Mouse (Mus musculus): ENCODE measurements around the gene Golim4.
"Not testable (repeated sequence)": the region's sequence is repeated elsewhere in the genome, so short reads cannot be mapped to it uniquely, and the experiment has no call there.

The Golim4 gene

GRCm38 (mm10) chr3:75956551-75957302 is at the start of gene Golim4:
TSS of gene Golim4 (minus strand) at chr3:75956949.
- peak; percentile 95 for DNase-seq (ENCODE audit: low spot score)

- no peak for DNase-seq (ENCODE audit: low spot score)
Measured at GRCm38 (mm10) chr3:76005621-76006020, 48.9 kb upstream of the Golim4 start.

DNA sequence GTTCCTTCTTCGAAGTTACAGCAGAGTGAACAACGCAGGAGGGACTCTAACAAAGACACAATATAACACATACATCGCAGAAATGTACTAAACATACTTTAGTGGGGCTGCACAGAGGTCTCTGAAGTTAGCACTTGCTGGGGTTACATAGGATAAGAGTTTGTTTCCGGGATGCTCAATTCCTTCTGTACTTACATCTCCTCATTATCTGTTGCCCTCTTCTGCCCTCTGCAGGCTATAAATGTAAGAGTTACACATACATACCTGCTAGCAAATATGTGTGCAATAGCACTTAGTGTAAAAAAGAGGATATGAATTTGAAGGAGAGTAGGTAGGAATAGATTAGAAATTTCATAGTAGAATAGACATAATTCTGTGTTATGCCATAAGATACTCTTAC is 44.4 kb upstream of the Golim4 start:
- peak; percentile 76 for DNase-seq (ENCODE audit: low spot score)

DNA sequence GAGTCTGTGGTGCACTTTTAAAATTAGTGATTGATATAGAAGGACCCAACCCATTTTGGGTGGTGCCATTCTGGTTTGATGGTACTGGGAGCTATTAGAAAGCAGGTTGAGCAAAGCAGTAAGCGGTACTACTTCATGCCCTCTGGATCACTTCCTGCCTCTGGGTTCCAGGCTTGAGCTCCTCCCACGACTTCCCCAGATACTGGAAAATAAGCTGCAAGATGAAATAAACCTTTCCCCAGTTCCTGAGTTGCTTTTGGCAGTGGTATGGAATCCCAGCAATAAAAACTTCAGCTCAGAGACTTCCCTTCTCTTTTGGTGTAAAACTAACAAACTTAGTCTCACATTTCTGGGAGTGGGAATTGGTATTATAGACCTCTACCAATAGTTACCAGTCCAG is 43.7 kb upstream of the Golim4 start:
- DNase-seq (ENCODE audit: low spot score), result no peak

DNA sequence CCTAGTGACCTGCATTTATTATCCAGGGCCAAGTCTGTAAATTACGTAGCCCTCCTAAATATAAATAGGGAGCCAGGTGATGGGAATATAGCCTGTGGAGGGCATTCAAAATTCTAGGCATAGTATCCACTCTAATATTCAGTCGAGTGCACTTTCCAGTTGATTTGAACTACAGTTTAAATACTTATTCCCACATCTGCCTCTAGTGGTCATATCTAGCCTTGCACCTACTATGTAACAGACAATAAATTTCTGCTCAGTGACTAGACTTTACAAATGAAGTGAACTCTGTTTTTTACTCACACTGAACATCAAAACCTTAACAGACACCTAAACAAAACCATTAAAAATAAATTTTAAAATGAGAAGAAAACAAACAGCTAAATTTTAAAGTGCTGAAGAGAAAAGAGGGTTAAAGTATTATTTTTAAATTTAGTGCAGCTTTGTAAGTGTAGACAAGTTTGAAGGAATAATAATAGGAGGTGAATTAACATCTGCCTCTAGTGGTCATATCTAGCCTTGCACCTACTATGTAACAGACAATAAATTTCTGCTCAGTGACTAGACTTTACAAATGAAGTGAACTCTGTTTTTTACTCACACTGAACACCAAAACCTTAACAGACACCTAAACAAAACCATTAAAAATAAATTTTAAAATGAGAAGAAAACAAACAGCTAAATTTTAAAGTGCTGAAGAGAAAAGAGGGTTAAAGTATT is 24.4 kb upstream of the Golim4 start:
- peak; percentile 33 for DNase-seq (ENCODE audit: low spot score)

GRCm38 (mm10) chr3:75962784-75963772 is 6.3 kb upstream of the Golim4 start:
- DNase-seq (ENCODE audit: low spot score), result not testable (repeated sequence)

DNA sequence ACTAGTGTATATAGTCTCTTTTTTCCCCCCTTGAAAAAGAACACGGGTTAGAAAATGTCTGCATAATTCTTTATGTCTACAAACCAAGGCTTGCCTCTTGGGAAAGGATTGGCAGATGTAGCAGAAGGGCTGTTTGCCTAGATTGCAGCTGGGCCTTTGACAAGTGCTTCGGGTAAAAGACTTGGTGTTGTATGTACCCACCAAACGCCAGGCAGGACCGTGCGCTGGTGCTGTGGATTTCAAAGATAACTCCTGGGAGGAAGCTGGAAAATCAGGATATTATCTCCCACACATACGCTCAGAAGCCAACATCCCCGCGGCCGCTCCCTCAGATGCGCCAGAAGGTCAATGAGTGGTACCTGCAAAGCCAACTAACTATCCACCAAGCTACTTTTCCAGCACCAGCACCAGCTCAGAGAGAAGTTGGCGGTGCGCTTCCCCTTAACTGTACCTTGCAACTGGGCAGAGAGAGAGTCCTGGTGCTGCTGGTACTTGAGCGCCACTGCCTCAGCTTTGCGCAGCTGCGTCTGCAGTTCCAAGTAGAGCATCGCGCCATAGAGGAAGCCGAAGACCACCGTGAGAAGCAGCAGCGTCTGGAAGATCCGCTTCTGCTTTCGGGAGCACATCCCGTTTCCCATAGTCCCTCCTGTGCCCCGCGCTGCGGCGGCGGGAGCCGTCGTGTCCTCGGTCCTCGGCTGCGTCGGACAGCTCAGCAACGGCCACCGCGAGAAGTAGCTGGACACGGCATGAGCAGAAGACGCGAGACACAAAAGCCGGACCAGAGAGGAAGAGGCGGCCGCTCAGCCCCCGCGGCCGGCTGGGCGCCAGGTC is 873 bp downstream of the Golim4 start:
- DNase-seq (ENCODE audit: low spot score), result no peak

DNA sequence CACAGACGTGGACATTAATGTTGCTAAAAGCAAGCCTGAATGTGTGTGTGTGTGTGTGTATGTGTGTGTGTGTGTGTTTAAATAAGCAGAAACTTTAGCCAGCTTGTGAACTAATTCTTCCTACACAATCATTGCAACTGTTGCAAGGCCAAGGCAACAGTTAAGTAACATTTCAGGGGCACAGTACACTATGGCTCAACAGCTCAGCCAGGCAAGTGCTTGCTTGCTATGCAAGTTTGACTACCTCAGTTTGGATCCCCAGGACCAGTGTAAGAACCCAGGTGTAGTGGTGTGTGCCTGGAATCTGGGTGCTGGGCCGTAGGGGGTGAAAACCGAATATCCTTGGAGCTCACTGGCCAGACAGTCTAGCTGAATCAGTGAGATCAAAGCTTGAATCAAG is 2.6 kb downstream of the Golim4 start:
- no peak for DNase-seq (ENCODE audit: low spot score)

GRCm38 (mm10) chr3:75952328-75953060 is 4.3 kb downstream of the Golim4 start:
- no peak for DNase-seq (ENCODE audit: low spot score)

- DNase-seq (ENCODE audit: low spot score), result no peak
Measured at GRCm38 (mm10) chr3:75950897-75951296, 5.9 kb downstream of the Golim4 start.

GRCm38 (mm10) chr3:75949358-75949757 is 7.4 kb downstream of the Golim4 start:
- DNase-seq (ENCODE audit: low spot score), result no peak

GRCm38 (mm10) chr3:75948541-75949095 is 8.1 kb downstream of the Golim4 start:
- DNase-seq (ENCODE audit: low spot score), result no peak

- no peak for DNase-seq (ENCODE audit: low spot score)
Measured at GRCm38 (mm10) chr3:75948003-75948402, 8.7 kb downstream of the Golim4 start.

DNA sequence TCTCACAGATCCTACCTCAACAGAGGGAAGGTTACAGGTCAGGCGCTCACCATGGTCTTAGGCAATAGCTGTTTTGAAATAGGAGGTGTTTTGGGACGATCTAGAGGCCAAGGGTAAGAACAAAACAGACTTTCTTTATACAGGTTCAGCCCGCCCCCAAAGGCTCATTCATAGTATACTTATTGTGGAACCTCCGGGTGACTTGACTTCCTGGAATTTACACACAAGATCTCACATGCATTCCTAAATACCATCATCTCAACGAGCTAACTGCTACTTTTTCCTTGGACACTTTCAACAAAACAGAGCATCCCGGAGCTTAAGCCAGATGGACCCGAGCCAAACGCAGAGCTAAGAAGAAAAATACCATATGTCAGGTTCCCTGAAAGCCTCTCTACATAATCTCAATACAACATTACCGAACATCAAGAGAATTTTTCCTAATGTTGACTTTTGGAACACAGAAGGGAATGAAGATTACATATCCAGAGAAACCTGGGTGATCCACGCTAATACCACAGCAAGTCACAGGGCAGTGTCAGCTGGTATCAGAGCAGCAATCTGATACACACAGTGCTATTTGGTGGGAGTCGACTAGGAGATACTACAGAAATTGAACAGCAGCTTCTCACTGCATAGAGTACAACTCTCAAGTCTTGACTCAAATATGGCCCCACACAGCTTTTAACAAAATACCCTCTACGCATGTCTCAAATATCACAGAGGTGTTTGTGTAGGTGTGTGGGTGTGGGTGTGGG is 14.3 kb downstream of the Golim4 start:
- no peak for DNase-seq (ENCODE audit: low spot score)

DNA sequence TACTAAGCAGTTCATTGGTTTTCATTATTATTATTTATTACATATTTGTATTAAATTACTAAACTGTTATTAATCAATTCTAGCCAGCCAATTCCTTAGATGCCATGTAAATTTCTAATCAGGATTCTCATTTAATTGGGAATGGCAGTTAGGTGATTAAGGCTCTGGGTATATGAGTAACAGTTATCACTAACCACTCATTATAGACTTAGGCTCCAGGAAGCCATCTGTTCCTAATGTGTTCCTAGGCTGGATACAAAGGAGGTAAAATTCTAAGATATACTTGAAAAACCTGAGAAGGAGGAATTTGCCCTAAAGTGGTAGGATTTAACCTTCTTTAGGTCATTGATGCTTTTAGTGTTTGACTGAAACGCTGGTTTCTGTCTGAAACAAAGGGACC is 14.9 kb downstream of the Golim4 start:
- no peak for DNase-seq (ENCODE audit: low spot score)

DNA sequence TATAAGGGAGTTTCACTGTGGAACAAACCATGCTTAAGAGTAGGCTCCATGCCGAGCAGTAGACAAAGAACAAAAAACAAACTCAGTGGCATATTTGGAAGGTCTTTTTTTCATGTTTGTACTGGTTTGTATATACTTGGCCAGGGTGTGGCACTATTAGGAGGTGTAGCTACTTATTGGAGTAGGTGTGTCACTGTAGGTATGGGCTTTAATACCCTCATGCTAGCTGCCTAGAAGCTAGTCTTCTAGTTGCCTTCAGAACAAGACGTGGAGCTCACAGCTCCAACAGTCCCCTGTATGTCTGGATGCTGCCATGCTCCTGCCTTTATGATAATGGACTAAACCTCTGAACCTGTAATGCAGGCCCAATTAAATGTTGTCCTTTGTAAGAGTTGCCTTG is 20.6 kb downstream of the Golim4 start:
- no peak for DNase-seq (ENCODE audit: low spot score)

DNA sequence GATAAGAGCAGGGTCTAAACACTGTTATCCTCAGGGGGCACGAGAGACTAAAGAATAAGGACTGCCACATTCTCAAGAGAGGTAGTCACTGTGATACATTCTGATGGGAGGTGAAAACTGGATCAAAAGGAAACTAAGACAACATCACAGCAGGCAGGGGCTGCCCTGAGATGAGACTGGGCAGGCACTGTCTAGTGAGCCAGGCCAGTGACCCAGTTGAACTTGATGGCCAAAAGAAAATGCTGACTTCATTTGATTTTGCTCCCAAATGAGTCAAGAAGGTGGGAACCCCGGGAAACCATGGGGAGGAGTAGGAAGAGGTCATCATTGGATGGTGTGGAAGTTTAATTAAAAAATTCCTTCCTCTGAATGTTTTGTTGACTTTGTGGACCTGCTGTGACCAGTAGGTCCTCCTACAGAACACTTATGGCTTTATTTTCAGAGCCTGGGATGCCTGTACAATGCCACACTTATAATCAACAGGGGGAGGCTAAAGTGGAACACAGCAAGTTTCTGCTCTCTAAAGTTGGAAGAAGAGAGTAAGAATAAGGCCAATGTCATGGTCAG is 26.0 kb downstream of the Golim4 start:
- no peak for DNase-seq (ENCODE audit: low spot score)

GRCm38 (mm10) chr3:75929926-75930548 is 26.7 kb downstream of the Golim4 start:
- DNase-seq (ENCODE audit: low spot score), result no peak

DNA sequence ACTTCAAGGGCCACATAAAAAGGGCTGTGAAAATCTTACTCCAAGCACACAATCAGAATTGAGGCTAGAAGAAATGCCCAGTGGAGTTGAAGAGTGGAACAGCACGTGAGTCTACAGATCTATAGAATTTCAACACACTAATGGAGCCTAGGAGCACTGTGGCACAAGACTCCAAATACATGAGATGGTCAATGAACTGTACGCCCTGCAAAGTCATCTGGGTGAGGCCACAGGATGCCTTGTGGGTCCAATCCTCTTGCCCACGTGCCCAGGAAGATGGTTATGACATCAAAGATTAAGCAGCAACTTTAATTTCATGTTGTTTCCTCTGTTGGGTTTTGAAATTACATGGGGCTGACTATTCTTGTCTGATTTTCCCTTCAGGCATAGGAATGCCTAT is 30.4 kb downstream of the Golim4 start:
- DNase-seq (ENCODE audit: low spot score), result no peak

Measured in retina, embryonic 14.5 days (tissue).